In genomic region chr10:74680559-74680958, GRCm38 (mm10) we compare ENCODE assay signal across 10 mouse cellular contexts.
DNase-seq lines count a peak whose midpoint lies in the region; ATAC-seq and TF ChIP-seq lines count a peak whose summit lies in the region.
"Had no signal": no experiment of that assay in that cellular context is flagged by ENCODE, and none has a peak within 500 bp of the region (broad histone marks: within the 10 kb centered on the region; RNA-seq: fewer than 3 reads in every experiment).

No protein-coding gene starts in this region.

- in situ Hi-C loops in Patski (cut with MboI; ENCODE audit: low pct_unique_long_range_greater_than_20kb) = no loop called here

- peak; percentile 96 for ATAC-seq in Patski
- peak; percentile 53; the same call in 1 of the 2 replicates for ATAC-seq in limb, embryonic 12.5 days (ENCODE audit: insufficient number of reproducible peaks, insufficient read depth, low FRiP score, low TSS enrichment, low read depth)
- ATAC-seq in inflammation-experienced regulatory T-cells, adult 6 months = no peak

- CTCF ChIA-PET in Patski (lab: Charles Lee) = interaction anchor here (0.7 to 1.5 kb wide), 4 partner anchors 17 to 213 kb away, joined by 3 to 4 read pairs (median 4); no protein-coding TSS in a partner anchor

- peaks cover 12% of the 10 kb centered on the region; the same call in 1 of the 2 replicates for H3K4me1 ChIP-seq in limb, embryonic 12.5 days (replicated peaks)

- H3K4me3 ChIP-seq in C2C12 (ENCODE audit: insufficient read depth, poor library complexity, severe bottlenecking) = no peak overlapping the region
- no peak overlapping the region for H3K4me3 ChIP-seq in limb, embryonic 12.5 days (replicated peaks)

- 9% methylated on average over 1 of the region's 1 CpGs for WGBS in limb, embryonic 12.5 days

- no peaks in the 10 kb centered on the region for H3K36me3 ChIP-seq in C2C12 (ENCODE audit: control insufficient read depth, insufficient read depth)
- H3K36me3 ChIP-seq in limb, embryonic 12.5 days = no peaks in the 10 kb centered on the region

- POLR2A ChIA-PET in Patski (lab: Charles Lee) = no interaction called here

- H3K27ac ChIP-seq in limb, embryonic 12.5 days = peak overlapping the region; percentile 7; the same call in 1 of the 2 replicates

- H3K9me3 ChIP-seq in limb, embryonic 12.5 days = no peaks in the 10 kb centered on the region

- H3ac ChIP-seq in C2C12 (ENCODE audit: control insufficient read depth, insufficient read length, low read depth) = no peak overlapping the region

- peak; percentile 49 for DNase-seq in Patski (ENCODE audit: low read depth, low spot score)
- DNase-seq in fibroblast of lung, adult 2 months (ENCODE audit: low read depth) = peak; percentile 6
- no peak for DNase-seq in cerebellum, adult 11-12 months
- no peak for DNase-seq in cerebellum, adult 9-10 months
- DNase-seq: heart, postnatal 4 days; spleen, adult 18-20 months had no signal

- TF ChIP-seq CTCF in C2C12 (IDR thresholded peaks at IDR 0.05; ENCODE audit: control insufficient read depth, insufficient read depth, insufficient read length) = no peak
- no peak for TF ChIP-seq CTCF in Patski (IDR thresholded peaks at IDR 0.05)

- H3K4me2 ChIP-seq in limb, embryonic 12.5 days = 0 out of 2 replicates have a peak overlapping the region, but pooled peaks have one; percentile 10
- H3K4me2 ChIP-seq: midbrain, embryonic 11.5 days had no signal

- no peaks in the 10 kb centered on the region for H3K79me3 ChIP-seq in C2C12 (ENCODE audit: low read depth)

- no peak overlapping the region for H3K9ac ChIP-seq in limb, embryonic 12.5 days (replicated peaks)

- H3K27me3 ChIP-seq in C2C12 (ENCODE audit: control insufficient read depth, insufficient read depth, insufficient read length) (no peaks in the 10 kb centered on the region), Patski (no peaks in the 10 kb centered on the region)
- no peaks in the 10 kb centered on the region for H3K27me3 ChIP-seq in limb, embryonic 12.5 days

- no peaks in the 10 kb centered on the region for H3K79me2 ChIP-seq in C2C12 (ENCODE audit: control insufficient read depth, insufficient read depth)

TF ChIP-seq in C2C12, 6 proteins besides CTCF, POLR2A, EP300 and RAD21:
- no peak for TF ChIP-seq MYOD1 (IDR thresholded peaks at IDR 0.05; ENCODE audit: control insufficient read depth, insufficient read length, low read depth)
- TF ChIP-seq MYOG (IDR thresholded peaks at IDR 0.05; ENCODE audit: control insufficient read depth, extremely low read depth, insufficient read length) = no peak
- TF ChIP-seq CEBPB (IDR thresholded peaks at IDR 0.05; ENCODE audit: low read depth) = no peak
- TF ChIP-seq FOSL1 (IDR thresholded peaks at IDR 0.05; ENCODE audit: insufficient read depth, low read length, poor library complexity, severe bottlenecking) = no peak
- TF ChIP-seq USF1 (IDR thresholded peaks at IDR 0.05; ENCODE audit: low read depth) = peak; percentile 75
- peak; percentile 15 for TF ChIP-seq MAX (IDR thresholded peaks at IDR 0.05)

Comparison
In these comparisons a context has a peak if more than half of its experiments do, and no peak if none do; other contexts are left out.
1. DNase-seq: peak in Patski (single experiment) and fibroblast of lung, adult 2 months (single experiment); none in cerebellum, adult 11-12 months (single experiment) and cerebellum, adult 9-10 months (single experiment).